Mouse (Mus musculus): ENCODE measurements at regions not wholly inside any gene's neighbourhood (a gene's known extent, or its start where the extent isn't known, plus 50 kb on each side); places are given as distances from the start of the nearest gene placed in this dataset.
"Not testable (repeated sequence)": the region's sequence is repeated elsewhere in the genome, so short reads cannot be mapped to it uniquely, and the experiment has no call there.

- DNase-seq (ENCODE audit: low spot score) (no peak), ATAC-seq (no peak)
- Histone ChIP-seq H3K36me3 (ENCODE audit: control insufficient read depth, insufficient read depth, low read length) (no peaks in the 10 kb centered on the region), H3K27ac (ENCODE audit: low read depth, low read length) (no peak overlapping the region), H3K4me1 (ENCODE audit: control insufficient read depth, insufficient read depth, low read length) (no peaks in the 10 kb centered on the region), H3K9ac (ENCODE audit: low read length) (no peak overlapping the region), H3K9me3 (replicated peaks; ENCODE audit: control insufficient read depth, low read length) (no peaks in the 10 kb centered on the region), H3K4me2 (ENCODE audit: low read length) (no peak overlapping the region), H3K27me3 (replicated peaks; ENCODE audit: control insufficient read depth, insufficient read depth, low read length) (no peaks in the 10 kb centered on the region), H3K4me3 (ENCODE audit: low read depth, low read length) (no peak overlapping the region)
- 89% methylated on average over 5 of the region's 5 CpGs for WGBS
Observed at GRCm38 (mm10) chr3:137227122-137227838, 113.6 kb upstream of the Emcn start.

DNA sequence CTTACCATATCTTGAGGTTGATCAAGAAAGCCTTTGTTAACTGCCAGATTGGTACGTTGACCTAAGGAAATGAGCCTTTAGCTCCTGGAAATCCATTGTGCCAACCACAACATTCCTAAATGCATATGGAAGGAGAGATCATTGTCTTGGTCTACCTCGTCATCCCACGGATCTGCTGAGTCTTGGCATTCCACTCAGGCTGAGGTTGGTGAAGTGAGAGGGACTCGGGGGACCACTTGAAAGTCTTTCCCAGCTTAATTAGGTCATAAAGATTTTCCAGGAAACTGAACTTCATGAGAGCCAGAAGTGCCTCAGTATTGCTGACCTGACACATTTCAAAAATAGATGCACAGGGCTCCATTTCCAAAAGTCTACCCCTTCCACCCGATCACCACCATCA lies 112.5 kb upstream of the Emcn start:
- Histone ChIP-seq H3K27me3 (replicated peaks; ENCODE audit: control insufficient read depth, insufficient read depth, low read length) (no peaks in the 10 kb centered on the region), H3K9me3 (replicated peaks; ENCODE audit: control insufficient read depth, low read length) (no peaks in the 10 kb centered on the region), H3K4me3 (ENCODE audit: low read depth, low read length) (no peak overlapping the region), H3K4me2 (ENCODE audit: low read length) (no peak overlapping the region), H3K36me3 (ENCODE audit: control insufficient read depth, insufficient read depth, low read length) (no peaks in the 10 kb centered on the region), H3K27ac (ENCODE audit: low read depth, low read length) (no peak overlapping the region), H3K9ac (ENCODE audit: low read length) (no peak overlapping the region), H3K4me1 (ENCODE audit: control insufficient read depth, insufficient read depth, low read length) (no peaks in the 10 kb centered on the region)
- 89% methylated on average over 5 of the region's 5 CpGs for WGBS
- no peak for ATAC-seq
- no peak for DNase-seq (ENCODE audit: low spot score)

DNA sequence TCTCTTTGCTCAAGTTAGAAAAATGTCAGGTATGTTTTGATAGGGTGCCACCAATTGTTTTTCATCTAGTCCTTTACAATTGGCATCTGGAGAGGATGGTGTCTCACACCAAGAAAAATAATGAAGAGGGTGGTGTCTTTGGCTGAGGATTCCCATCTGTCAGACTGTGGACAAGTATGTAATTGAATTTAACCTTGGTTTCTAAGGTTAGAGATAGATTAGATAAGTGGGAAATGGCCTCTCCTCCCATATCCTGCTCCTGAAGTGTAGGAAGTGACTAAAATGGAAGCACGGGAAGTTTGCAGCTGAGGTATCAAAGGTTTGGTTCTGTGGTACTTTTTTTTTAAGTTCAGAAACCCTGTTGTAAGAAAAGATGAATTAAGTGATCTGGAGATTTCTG lies 98.0 kb upstream of the Emcn start:
- Histone ChIP-seq H3K9ac (ENCODE audit: low read length) (no peak overlapping the region), H3K4me3 (ENCODE audit: low read depth, low read length) (no peak overlapping the region), H3K4me2 (ENCODE audit: low read length) (no peak overlapping the region), H3K27me3 (replicated peaks; ENCODE audit: control insufficient read depth, insufficient read depth, low read length) (no peaks in the 10 kb centered on the region), H3K4me1 (ENCODE audit: control insufficient read depth, insufficient read depth, low read length) (no peaks in the 10 kb centered on the region), H3K9me3 (replicated peaks; ENCODE audit: control insufficient read depth, low read length) (no peaks in the 10 kb centered on the region), H3K27ac (ENCODE audit: low read depth, low read length) (no peak overlapping the region), H3K36me3 (ENCODE audit: control insufficient read depth, insufficient read depth, low read length) (no peaks in the 10 kb centered on the region)
- DNase-seq (ENCODE audit: low spot score) = no peak
- 88% methylated on average over 1 of the region's 1 CpGs for WGBS
- ATAC-seq = no peak

DNA sequence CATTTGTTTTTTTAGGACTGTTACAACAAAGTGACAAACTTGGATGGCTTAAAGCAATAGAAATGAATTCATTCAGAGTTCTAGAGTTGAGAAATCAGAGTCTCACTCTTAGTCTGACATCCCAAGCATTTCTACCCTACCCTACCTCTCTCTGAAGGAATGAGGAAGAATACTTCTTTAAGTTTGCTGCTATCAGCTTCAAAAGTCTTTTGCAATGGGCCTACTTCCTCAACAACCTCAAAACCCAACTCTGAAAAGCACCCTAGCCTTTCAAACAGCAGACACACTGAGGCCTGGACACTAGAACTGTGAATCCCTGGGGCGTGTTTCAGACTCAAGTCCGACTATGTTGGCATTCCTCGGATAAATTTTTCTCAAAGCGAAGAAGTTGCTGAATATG lies 77.0 kb upstream of the Emcn start:
- no peak for ATAC-seq
- 91% methylated on average over 4 of the region's 4 CpGs for WGBS
- H3K9me3 ChIP-seq (replicated peaks; ENCODE audit: control insufficient read depth, low read length) = no peaks in the 10 kb centered on the region

DNA sequence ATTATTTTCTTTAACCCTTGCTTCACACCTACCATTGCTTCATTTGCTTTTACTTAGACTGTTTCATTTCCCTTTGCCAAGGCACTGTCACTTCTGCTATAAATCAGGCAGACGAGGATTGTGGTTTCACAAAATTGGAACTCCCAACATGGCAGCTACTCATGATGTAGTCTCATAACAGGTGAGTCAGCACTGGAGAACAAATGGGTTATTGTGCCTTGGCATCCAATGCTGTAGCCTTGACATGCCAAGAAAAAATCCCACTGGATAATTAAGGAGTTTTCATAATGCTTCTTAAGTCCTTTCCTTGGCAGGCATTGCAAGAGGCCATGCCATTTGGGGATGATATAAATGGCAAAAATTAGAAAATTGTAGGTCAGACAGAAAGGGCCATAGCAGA lies 73.1 kb upstream of the Emcn start:
- ATAC-seq = no peak
- 77% methylated on average over 1 of the region's 1 CpGs for WGBS

More for the DNA sequence above, 77.0 kb upstream of the Emcn start:
- no peak for DNase-seq (ENCODE audit: low spot score)
- H3K36me3 ChIP-seq (ENCODE audit: control insufficient read depth, insufficient read depth, low read length) = no peaks in the 10 kb centered on the region
- no peak overlapping the region for H3K27ac ChIP-seq (ENCODE audit: low read depth, low read length)
- H3K4me1 ChIP-seq (ENCODE audit: control insufficient read depth, insufficient read depth, low read length) = no peaks in the 10 kb centered on the region
- no peak overlapping the region for H3K4me3 ChIP-seq (ENCODE audit: low read depth, low read length)
- H3K27me3 ChIP-seq (replicated peaks; ENCODE audit: control insufficient read depth, insufficient read depth, low read length) = no peaks in the 10 kb centered on the region
- no peak overlapping the region for H3K9ac ChIP-seq (ENCODE audit: low read length)
- H3K4me2 ChIP-seq (ENCODE audit: low read length) = no peak overlapping the region

GRCm38 (mm10) chr3:137275444-137275843 lies 65.4 kb upstream of the Emcn start:
- Histone ChIP-seq H3K4me3 (ENCODE audit: low read depth, low read length) (no peak overlapping the region), H3K9me3 (replicated peaks; ENCODE audit: control insufficient read depth, low read length) (no peaks in the 10 kb centered on the region), H3K4me2 (ENCODE audit: low read length) (no peak overlapping the region), H3K27me3 (replicated peaks; ENCODE audit: control insufficient read depth, insufficient read depth, low read length) (no peaks in the 10 kb centered on the region), H3K4me1 (ENCODE audit: control insufficient read depth, insufficient read depth, low read length) (no peaks in the 10 kb centered on the region), H3K27ac (ENCODE audit: low read depth, low read length) (no peak overlapping the region), H3K9ac (ENCODE audit: low read length) (no peak overlapping the region), H3K36me3 (ENCODE audit: control insufficient read depth, insufficient read depth, low read length) (no peaks in the 10 kb centered on the region)
- ATAC-seq = no peak
- no peak for DNase-seq (ENCODE audit: low spot score)
- WGBS = 88% methylated on average over 8 of the region's 8 CpGs

More for the DNA sequence above, 73.1 kb upstream of the Emcn start:
- DNase-seq (ENCODE audit: low spot score) = no peak
- Histone ChIP-seq H3K4me3 (ENCODE audit: low read depth, low read length) (no peak overlapping the region), H3K27ac (ENCODE audit: low read depth, low read length) (no peak overlapping the region), H3K27me3 (replicated peaks; ENCODE audit: control insufficient read depth, insufficient read depth, low read length) (no peaks in the 10 kb centered on the region), H3K9ac (ENCODE audit: low read length) (no peak overlapping the region), H3K36me3 (ENCODE audit: control insufficient read depth, insufficient read depth, low read length) (no peaks in the 10 kb centered on the region), H3K4me2 (ENCODE audit: low read length) (no peak overlapping the region), H3K4me1 (ENCODE audit: control insufficient read depth, insufficient read depth, low read length) (no peaks in the 10 kb centered on the region), H3K9me3 (replicated peaks; ENCODE audit: control insufficient read depth, low read length) (no peaks in the 10 kb centered on the region)

DNA sequence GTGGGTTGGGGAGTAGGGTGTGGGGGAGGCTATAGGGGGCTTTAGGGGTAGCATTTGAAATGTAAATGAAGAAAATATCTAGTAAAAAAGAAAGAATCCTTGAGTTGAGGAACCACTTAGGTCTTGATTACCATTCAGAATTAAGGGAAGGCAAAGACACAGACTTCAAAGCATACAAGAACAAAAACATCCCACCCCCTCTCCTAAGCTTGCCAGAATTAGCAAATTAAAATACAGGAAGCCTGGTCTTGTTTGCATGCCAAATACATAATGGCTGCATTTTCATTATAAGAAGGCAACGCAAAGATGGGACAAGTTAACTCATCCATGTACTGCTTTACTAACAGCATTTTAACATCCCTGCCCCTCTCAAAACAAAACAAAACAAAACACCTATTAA lies 61.6 kb upstream of the Emcn start:
- Histone ChIP-seq H3K9ac (ENCODE audit: low read length) (no peak overlapping the region), H3K4me3 (ENCODE audit: low read depth, low read length) (no peak overlapping the region), H3K27ac (ENCODE audit: low read depth, low read length) (no peak overlapping the region), H3K9me3 (replicated peaks; ENCODE audit: control insufficient read depth, low read length) (no peaks in the 10 kb centered on the region), H3K27me3 (replicated peaks; ENCODE audit: control insufficient read depth, insufficient read depth, low read length) (no peaks in the 10 kb centered on the region), H3K4me2 (ENCODE audit: low read length) (no peak overlapping the region), H3K36me3 (ENCODE audit: control insufficient read depth, insufficient read depth, low read length) (no peaks in the 10 kb centered on the region), H3K4me1 (ENCODE audit: control insufficient read depth, insufficient read depth, low read length) (no peaks in the 10 kb centered on the region)
- ATAC-seq (peak; percentile 52; the same call in 1 of the 2 replicates), DNase-seq (ENCODE audit: low spot score) (peak; percentile 64)
- 12% methylated on average over 1 of the region's 1 CpGs for WGBS

- Histone ChIP-seq H3K4me2 (ENCODE audit: low read length) (no peak overlapping the region), H3K27ac (ENCODE audit: low read depth, low read length) (no peak overlapping the region), H3K4me3 (ENCODE audit: low read depth, low read length) (no peak overlapping the region), H3K36me3 (ENCODE audit: control insufficient read depth, insufficient read depth, low read length) (no peaks in the 10 kb centered on the region), H3K9ac (ENCODE audit: low read length) (no peak overlapping the region), H3K27me3 (replicated peaks; ENCODE audit: control insufficient read depth, insufficient read depth, low read length) (no peaks in the 10 kb centered on the region), H3K9me3 (replicated peaks; ENCODE audit: control insufficient read depth, low read length) (no peaks in the 10 kb centered on the region), H3K4me1 (ENCODE audit: control insufficient read depth, insufficient read depth, low read length) (no peaks in the 10 kb centered on the region)
- 60% methylated on average over 7 of the region's 7 CpGs for WGBS
- ATAC-seq (peak; percentile 52; the same call in 1 of the 2 replicates), DNase-seq (ENCODE audit: low spot score) (peak; percentile 34)
Observed at GRCm38 (mm10) chr3:137281052-137281451, 59.8 kb upstream of the Emcn start.

DNA sequence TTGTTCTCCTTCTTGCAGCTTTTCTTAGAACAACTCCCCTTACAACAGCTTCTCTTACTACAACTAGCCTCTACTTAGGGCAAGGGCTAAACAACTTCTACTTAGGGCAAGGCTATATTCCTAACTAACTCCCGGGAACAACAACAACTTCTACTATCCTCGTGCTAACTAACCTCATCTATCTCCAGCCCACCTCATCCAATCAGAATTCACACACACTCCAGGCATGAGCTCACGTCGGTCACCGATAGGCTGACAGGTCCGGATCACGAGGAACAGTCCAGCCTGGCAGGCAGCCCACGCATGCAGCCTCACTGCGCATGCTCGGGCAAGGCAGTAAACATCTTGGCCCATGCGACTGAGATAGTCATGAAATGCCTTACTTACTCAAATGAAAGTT lies 53.3 kb upstream of the Emcn start:
- H3K27ac ChIP-seq (ENCODE audit: low read depth, low read length); H3K36me3 ChIP-seq (ENCODE audit: control insufficient read depth, insufficient read depth, low read length); H3K9ac ChIP-seq (ENCODE audit: low read length); H3K9me3 ChIP-seq (replicated peaks; ENCODE audit: control insufficient read depth, low read length); H3K4me3 ChIP-seq (ENCODE audit: low read depth, low read length); DNase-seq (ENCODE audit: low spot score); H3K27me3 ChIP-seq (replicated peaks; ENCODE audit: control insufficient read depth, insufficient read depth, low read length); H3K4me2 ChIP-seq (ENCODE audit: low read length); H3K4me1 ChIP-seq (ENCODE audit: control insufficient read depth, insufficient read depth, low read length); ATAC-seq: not testable (repeated sequence)
- WGBS = 92% methylated on average over 11 of the region's 11 CpGs

All from forebrain, embryonic 14.5 days (tissue).